Mouse (Mus musculus) neural tube, embryonic 10.5 days (tissue): Measurements from ENCODE around the gene Pacsin2.

ENCODE experiments used
- DNase-seq: peaks from one replicate; pipeline ENCODE4 v3.0.0-alpha.2; 2017; ENCODE audit warnings: low spot score; ENCODE audit errors: extremely low spot score

The Pacsin2 gene

GRCm38 (mm10) chr15:83332373-83332772 lies 132.0 kb downstream of the Pacsin2 start:
- DNase-seq: no peak

GRCm38 (mm10) chr15:83328952-83329351 lies 135.5 kb downstream of the Pacsin2 start:
- no peak for DNase-seq
